Mouse (Mus musculus) limb, embryonic 12.5 days (tissue): ENCODE results near the gene Gm7075. TPM values are rescaled to one million over a fixed set of nuclear protein-coding genes. Genes with fewer than 3 reads are reported as not detected.
"Not testable (repeated sequence)": the region's sequence is repeated elsewhere in the genome, so short reads cannot be mapped to it uniquely, and the experiment has no call there.

ENCODE experiments used
- ATAC-seq: fragments of 200-750 bp; cut with Nextera tagmentation; 2 replicates; pipeline ENCODE4 v1.8.0; 2017; ENCODE audit warnings: low read depth, moderate TSS enrichment; ENCODE audit not compliant: insufficient number of reproducible peaks, insufficient read depth, low FRiP score, low TSS enrichment
- H3K27ac ChIP-seq: fragments of 300-500 bp; sonication (generic); 2 replicates; pipeline ENCODE4 v1.5.1; 2016; ENCODE audit warnings: mild to moderate bottlenecking, moderate library complexity
- H3K27me3 ChIP-seq: fragments of 300-500 bp; sonication (generic); 2 replicates; pipeline ENCODE4 v1.6.1; 2016; ENCODE audit warnings: mild to moderate bottlenecking, moderate library complexity
- H3K36me3 ChIP-seq: fragments of 300-500 bp; sonication (generic); 2 replicates; pipeline ENCODE4 v1.6.1; 2016; ENCODE audit warnings: mild to moderate bottlenecking, moderate library complexity
- H3K4me1 ChIP-seq: fragments of 300-500 bp; sonication (generic); replicated peaks from 2 replicates; pipeline ENCODE4 v1.6.1; 2016
- H3K4me2 ChIP-seq: fragments of 300-500 bp; sonication (generic); 2 replicates; pipeline ENCODE4 v1.6.1; 2016; ENCODE audit warnings: mild to moderate bottlenecking, moderate library complexity
- H3K4me3 ChIP-seq: fragments of 300-500 bp; sonication (generic); replicated peaks from 2 replicates; pipeline ENCODE4 v1.5.1; 2016; ENCODE audit warnings: mild to moderate bottlenecking
- H3K9ac ChIP-seq: fragments of 300-500 bp; sonication (generic); replicated peaks from 2 replicates; pipeline ENCODE4 v1.6.1; 2016; ENCODE audit warnings: mild to moderate bottlenecking, moderate library complexity
- H3K9me3 ChIP-seq: fragments of 300-500 bp; sonication (generic); 2 replicates; pipeline ENCODE4 v1.6.1; 2016; ENCODE audit warnings: mild to moderate bottlenecking, moderate library complexity
- WGBS: fragments of 180-500 bp; shearing (Covaris S2); methylation state at CpG from one replicate; pipeline ENCODE4 v1.1.7; 2016; 5-methylcytosine and 5-hydroxymethylcytosine counted together
- polyA plus RNA-seq: library from polyadenylated mRNA; unstranded; fragments of >200 nt; fragmentation: Nextera tagmentation; extraction: Ambion mirVana; gene quantifications from 2 replicates; pipeline ENCODE4 v1.2.1, GENCODE M21; 2016

Gm7075 gene
- polyA plus RNA-seq, 1 experiment from 2014 or later = not detected

GRCm38 (mm10) chr10:63415287-63415686 lies 6.3 kb downstream of the Gm7075 start:
- Histone ChIP-seq H3K36me3 (no peaks in the 10 kb centered on the region), H3K9ac (no peak overlapping the region), H3K4me1 (no peaks in the 10 kb centered on the region), H3K27ac (no peak overlapping the region), H3K9me3 (no peaks in the 10 kb centered on the region), H3K27me3 (no peaks in the 10 kb centered on the region), H3K4me2 (no peak overlapping the region), H3K4me3 (no peak overlapping the region)
- no peak for ATAC-seq
- 82% methylated on average over 7 of the region's 7 CpGs for WGBS

GRCm38 (mm10) chr10:63412756-63413155 lies 8.8 kb downstream of the Gm7075 start:
- H3K9me3 ChIP-seq = no peaks in the 10 kb centered on the region

GRCm38 (mm10) chr10:63411674-63412073 lies 9.9 kb downstream of the Gm7075 start:
- not testable (repeated sequence) for H3K4me1 ChIP-seq, H3K4me2 ChIP-seq, H3K36me3 ChIP-seq, H3K9me3 ChIP-seq, H3K9ac ChIP-seq, H3K4me3 ChIP-seq, ATAC-seq, H3K27ac ChIP-seq, H3K27me3 ChIP-seq
- 86% methylated on average over 6 of the region's 7 CpGs for WGBS

More at GRCm38 (mm10) chr10:63412756-63413155, 8.8 kb downstream of the Gm7075 start:
- no peak overlapping the region for H3K9ac ChIP-seq
- no peak overlapping the region for H3K4me2 ChIP-seq
- H3K27me3 ChIP-seq = no peaks in the 10 kb centered on the region
- H3K27ac ChIP-seq = no peak overlapping the region
- 89% methylated on average over 17 of the region's 17 CpGs for WGBS
- ATAC-seq = no peak
- H3K4me3 ChIP-seq = no peak overlapping the region
- no peaks in the 10 kb centered on the region for H3K4me1 ChIP-seq
- no peaks in the 10 kb centered on the region for H3K36me3 ChIP-seq

GRCm38 (mm10) chr10:63410162-63410956 lies 11.2 kb downstream of the Gm7075 start:
- no peaks in the 10 kb centered on the region for H3K36me3 ChIP-seq
- no peaks in the 10 kb centered on the region for H3K4me1 ChIP-seq
- H3K27me3 ChIP-seq = no peaks in the 10 kb centered on the region
- H3K9ac ChIP-seq = no peak overlapping the region
- no peak for ATAC-seq
- WGBS = 64% methylated on average over 16 of the region's 16 CpGs
- no peaks in the 10 kb centered on the region for H3K9me3 ChIP-seq
- no peak overlapping the region for H3K4me2 ChIP-seq
- H3K4me3 ChIP-seq = no peak overlapping the region
- H3K27ac ChIP-seq = no peak overlapping the region

- H3K4me3 ChIP-seq = no peak overlapping the region
Measured at GRCm38 (mm10) chr10:63403636-63404035, 18.0 kb downstream of the Gm7075 start.

GRCm38 (mm10) chr10:63402731-63403504 lies 18.7 kb downstream of the Gm7075 start:
- Histone ChIP-seq H3K4me1 (no peaks in the 10 kb centered on the region), H3K27ac (no peak overlapping the region), H3K4me3 (no peak overlapping the region), H3K9me3 (no peaks in the 10 kb centered on the region), H3K9ac (no peak overlapping the region), H3K4me2 (no peak overlapping the region), H3K27me3 (no peaks in the 10 kb centered on the region), H3K36me3 (no peaks in the 10 kb centered on the region)
- ATAC-seq = no peak
- 88% methylated on average over 5 of the region's 5 CpGs for WGBS

More at GRCm38 (mm10) chr10:63403636-63404035, 18.0 kb downstream of the Gm7075 start:
- Histone ChIP-seq H3K4me2 (no peak overlapping the region), H3K4me1 (no peaks in the 10 kb centered on the region), H3K9me3 (no peaks in the 10 kb centered on the region), H3K9ac (no peak overlapping the region), H3K27ac (no peak overlapping the region), H3K27me3 (no peaks in the 10 kb centered on the region), H3K36me3 (no peaks in the 10 kb centered on the region)
- WGBS = 78% methylated on average over 2 of the region's 2 CpGs
- no peak for ATAC-seq

- WGBS = 91% methylated on average over 10 of the region's 10 CpGs
- Histone ChIP-seq H3K36me3 (no peaks in the 10 kb centered on the region), H3K27me3 (no peaks in the 10 kb centered on the region), H3K4me1 (no peaks in the 10 kb centered on the region), H3K4me3 (no peak overlapping the region), H3K4me2 (no peak overlapping the region), H3K9me3 (no peaks in the 10 kb centered on the region), H3K27ac (no peak overlapping the region), H3K9ac (no peak overlapping the region)
- ATAC-seq = no peak
Measured at GRCm38 (mm10) chr10:63396963-63397362, 24.6 kb downstream of the Gm7075 start.

- no peaks in the 10 kb centered on the region for H3K9me3 ChIP-seq
- H3K27ac ChIP-seq = no peak overlapping the region
- H3K4me3 ChIP-seq = no peak overlapping the region
- H3K4me1 ChIP-seq = no peaks in the 10 kb centered on the region
- H3K27me3 ChIP-seq = no peaks in the 10 kb centered on the region
- no peak for ATAC-seq
- no peaks in the 10 kb centered on the region for H3K36me3 ChIP-seq
- H3K4me2 ChIP-seq = no peak overlapping the region
- no peak overlapping the region for H3K9ac ChIP-seq
- 73% methylated on average over 4 of the region's 4 CpGs for WGBS
Measured at GRCm38 (mm10) chr10:63388948-63389347, 32.6 kb downstream of the Gm7075 start.

- H3K4me3 ChIP-seq = peak overlapping the region; percentile 53
- no peaks in the 10 kb centered on the region for H3K27me3 ChIP-seq
- no peaks in the 10 kb centered on the region for H3K4me1 ChIP-seq
- 4% methylated on average over 10 of the region's 10 CpGs for WGBS
- ATAC-seq = no peak
- no peak overlapping the region for H3K27ac ChIP-seq
- H3K9me3 ChIP-seq = no peaks in the 10 kb centered on the region
- H3K36me3 ChIP-seq = no peaks in the 10 kb centered on the region
- H3K9ac ChIP-seq = peak overlapping the region; percentile 54
- H3K4me2 ChIP-seq = peak overlapping the region; percentile 65
Measured at GRCm38 (mm10) chr10:63386991-63387390, 34.6 kb downstream of the Gm7075 start.

- Histone ChIP-seq H3K36me3 (no peaks in the 10 kb centered on the region), H3K4me1 (no peaks in the 10 kb centered on the region), H3K9me3 (no peaks in the 10 kb centered on the region), H3K27ac (peak overlapping the region; percentile 26), H3K27me3 (no peaks in the 10 kb centered on the region), H3K4me2 (peak overlapping the region; percentile 65), H3K4me3 (peak overlapping the region; percentile 53), H3K9ac (peak overlapping the region; percentile 54)
- peak; percentile 74 for ATAC-seq
- WGBS = under 1% methylated on average over 19 of the region's 19 CpGs
Measured at GRCm38 (mm10) chr10:63386444-63386843, 35.1 kb downstream of the Gm7075 start.

GRCm38 (mm10) chr10:63385897-63386296 lies 35.7 kb downstream of the Gm7075 start:
- H3K27me3 ChIP-seq, H3K9me3 ChIP-seq, ATAC-seq, H3K27ac ChIP-seq, H3K36me3 ChIP-seq, H3K4me1 ChIP-seq: not testable (repeated sequence)
- H3K4me2 ChIP-seq = peak overlapping the region; percentile 65
- 23% methylated on average over 5 of the region's 5 CpGs for WGBS
- H3K4me3 ChIP-seq = peak overlapping the region; percentile 53
- peak overlapping the region; percentile 54; the same call in 1 of the 2 replicates for H3K9ac ChIP-seq
